Mouse (Mus musculus) hindbrain, embryonic 14.5 days (tissue): Measurements from ENCODE around the gene Zfp82. TPM values are rescaled to one million over a fixed set of nuclear protein-coding genes. Genes with fewer than 3 reads are reported as not detected.

Experiments
- ATAC-seq: fragments of 200-750 bp; cut with Nextera tagmentation; 2 replicates; pipeline ENCODE4 v1.8.0; 2017; ENCODE audit warnings: moderate number of reproducible peaks, mild to moderate bottlenecking, moderate TSS enrichment, moderate library complexity; ENCODE audit not compliant: low FRiP score
- DNase-seq: peaks from one replicate; pipeline ENCODE4 v3.0.0-alpha.2; 2015; ENCODE audit warnings: low spot score
- H3K27ac ChIP-seq: fragments of 300-500 bp; sonication (generic); 2 replicates; pipeline ENCODE4 v1.5.1; 2014; ENCODE audit warnings: mild to moderate bottlenecking, moderate library complexity
- H3K27me3 ChIP-seq: fragments of 300-500 bp; sonication (generic); 2 replicates; pipeline ENCODE4 v1.6.1; 2014; ENCODE audit warnings: mild to moderate bottlenecking, low read length, mixed read lengths; ENCODE audit not compliant: control insufficient read depth, insufficient read depth
- H3K36me3 ChIP-seq: fragments of 300-500 bp; sonication (generic); replicated peaks from 2 replicates; pipeline ENCODE4 v1.6.1; 2014; ENCODE audit not compliant: control insufficient read depth, insufficient read depth
- H3K4me1 ChIP-seq: fragments of 300-500 bp; sonication (generic); replicated peaks from 2 replicates; pipeline ENCODE4 v1.6.1; 2014; ENCODE audit warnings: antibody characterized with exemption, low read length, mixed read lengths; ENCODE audit not compliant: control insufficient read depth, insufficient read depth
- H3K4me2 ChIP-seq: fragments of 300-500 bp; sonication (generic); replicated peaks from 2 replicates; pipeline ENCODE4 v1.6.1; 2014; ENCODE audit warnings: mild to moderate bottlenecking, moderate library complexity
- H3K4me3 ChIP-seq: fragments of 300-500 bp; sonication (generic); replicated peaks from 2 replicates; pipeline ENCODE4 v1.5.1; 2014; ENCODE audit warnings: mild to moderate bottlenecking, low read length
- H3K9ac ChIP-seq: fragments of 300-500 bp; sonication (generic); 2 replicates; pipeline ENCODE4 v1.6.1; 2014
- H3K9me3 ChIP-seq: fragments of 300-500 bp; sonication (generic); 2 replicates; pipeline ENCODE4 v1.6.1; 2016; ENCODE audit warnings: low read length; ENCODE audit not compliant: control insufficient read depth
- WGBS: fragments of 180-500 bp; shearing (Covaris S2); extraction: QIAGEN DNeasy Blood & Tissue Kit; methylation state at CpG from one replicate; pipeline ENCODE4 v1.1.7; 2014; 5-methylcytosine and 5-hydroxymethylcytosine counted together
- polyA plus RNA-seq: library from polyadenylated mRNA; unstranded; fragments of >200 nt; fragmentation: Nextera tagmentation; extraction: Ambion mirVana; gene quantifications from 2 replicates; pipeline ENCODE4 v1.2.1, GENCODE M21; 2014

Zfp82 gene
- polyA plus RNA-seq, 1 experiment from 2014 or later, result 12.2 TPM

- no peaks in the 10 kb centered on the region for H3K27me3 ChIP-seq
- peaks cover 29% of the 10 kb centered on the region for H3K4me1 ChIP-seq
- H3K4me2 ChIP-seq, result peak overlapping the region; percentile 88
- DNase-seq (no peak), ATAC-seq (no peak)
- 0 out of 2 replicates have a peak overlapping the region, but pooled peaks have one; percentile 98 for H3K27ac ChIP-seq
- H3K36me3 ChIP-seq, result no peaks in the 10 kb centered on the region
- peak overlapping the region; percentile 63 for H3K4me3 ChIP-seq
- H3K9ac ChIP-seq, result 0 out of 2 replicates have a peak overlapping the region, but pooled peaks have one; percentile 26
- 75% methylated on average over 6 of the region's 6 CpGs for WGBS
- H3K9me3 ChIP-seq, result no peaks in the 10 kb centered on the region
Observed at GRCm38 (mm10) chr7:30093918-30094415, 21.3 kb upstream of the Zfp82 start.

- no peaks in the 10 kb centered on the region for H3K9me3 ChIP-seq
- DNase-seq (no peak), ATAC-seq (no peak)
- H3K4me3 ChIP-seq, result no peak overlapping the region
- WGBS, result 79% methylated on average over 9 of the region's 9 CpGs
- peaks cover 38% of the 10 kb centered on the region for H3K4me1 ChIP-seq
- H3K9ac ChIP-seq, result no peak overlapping the region
- H3K4me2 ChIP-seq, result no peak overlapping the region
- no peaks in the 10 kb centered on the region for H3K27me3 ChIP-seq
- H3K27ac ChIP-seq, result no peak overlapping the region
- no peaks in the 10 kb centered on the region for H3K36me3 ChIP-seq
Observed at GRCm38 (mm10) chr7:30092666-30093065, 20.0 kb upstream of the Zfp82 start.

DNA sequence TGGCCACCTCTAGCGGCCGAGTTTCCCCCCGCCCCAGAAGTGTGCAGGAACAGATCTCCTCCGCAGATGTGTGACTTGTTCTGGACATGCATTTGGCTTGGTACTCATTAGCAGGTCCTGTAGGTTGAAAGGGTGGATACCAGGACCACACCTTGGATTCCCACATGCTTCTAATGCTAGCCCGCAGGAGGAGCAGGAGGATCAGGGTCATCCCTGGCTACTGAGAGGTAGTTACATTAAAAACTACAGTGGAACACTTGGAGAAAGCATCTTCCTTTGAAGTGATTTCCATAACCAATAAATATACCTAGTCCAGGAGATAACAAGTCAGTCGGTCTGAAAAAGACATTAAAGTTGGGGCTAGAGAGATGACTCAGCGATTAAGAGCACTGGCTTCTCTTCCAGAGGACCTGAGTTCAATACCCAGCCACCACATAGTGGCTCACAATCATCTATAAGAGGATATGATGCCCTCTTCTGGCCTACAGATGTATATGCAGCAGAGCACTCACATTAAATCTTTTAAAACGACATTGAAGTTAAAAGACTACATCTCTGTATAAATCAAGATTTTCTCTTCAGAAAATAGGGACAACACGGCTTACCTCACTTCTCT is 18.4 kb upstream of the Zfp82 start:
- 7% methylated on average over 9 of the region's 9 CpGs for WGBS
- Histone ChIP-seq H3K27ac (peak overlapping the region; percentile 80), H3K4me2 (peak overlapping the region; percentile 67), H3K36me3 (peaks cover 9% of the 10 kb centered on the region), H3K9me3 (no peaks in the 10 kb centered on the region), H3K9ac (peak overlapping the region; percentile 67), H3K27me3 (no peaks in the 10 kb centered on the region), H3K4me1 (peaks cover 29% of the 10 kb centered on the region), H3K4me3 (peak overlapping the region; percentile 58)
- DNase-seq (peak; percentile 65), ATAC-seq (no peak)

DNA sequence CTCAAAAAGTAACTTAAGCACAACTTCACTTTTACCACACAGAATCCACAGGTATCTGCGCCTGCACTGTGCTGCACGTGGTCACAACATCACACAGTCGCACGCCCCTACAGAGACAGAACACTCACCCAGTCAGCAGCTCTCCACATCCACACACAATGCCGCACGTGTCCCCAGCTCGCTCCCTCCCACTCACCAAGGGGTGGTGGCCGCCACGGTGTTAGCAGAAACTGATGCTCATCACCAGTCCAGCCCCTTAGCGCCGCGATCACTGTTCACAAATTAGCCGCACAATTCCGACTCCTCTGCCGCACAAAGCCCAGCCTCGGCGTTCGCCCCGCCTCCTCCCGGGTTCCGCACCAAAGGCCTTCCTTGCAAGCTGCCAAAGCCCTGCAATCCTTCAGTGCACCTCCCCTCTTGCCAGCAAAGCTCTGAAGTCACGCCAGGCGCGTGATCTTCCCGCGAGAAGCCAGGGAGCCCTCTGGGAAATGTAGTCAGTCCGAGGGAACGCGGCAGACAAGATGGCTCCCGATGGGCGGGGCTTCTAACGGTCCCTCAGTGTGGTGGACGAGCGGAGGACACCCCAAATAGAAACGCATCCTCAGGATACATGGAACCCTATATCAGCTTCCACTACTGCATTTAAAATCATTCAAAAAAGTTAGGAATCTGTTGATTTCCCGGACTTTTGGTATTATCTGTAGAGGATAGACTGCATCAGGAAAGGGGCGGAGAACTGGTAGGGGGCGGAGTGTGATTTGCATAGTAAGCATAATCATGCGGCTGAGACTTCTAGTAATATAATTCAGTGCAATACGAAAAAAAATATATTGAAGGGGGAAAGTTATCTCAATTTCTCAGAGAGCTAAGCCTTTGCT is 17.6 kb upstream of the Zfp82 start, which contains the start of the genes Gm26920 and Zfp566:
TSS of gene Gm26920 (minus strand) at position 319 of the 878 bp plus-strand sequence.
TSS of gene Zfp566 (minus strand) at position 436 of the 878 bp plus-strand sequence.
- Histone ChIP-seq H3K27me3 (no peaks in the 10 kb centered on the region), H3K9ac (peak within 1 kb of the TSS; percentile 67), H3K4me2 (peak within 1 kb of the TSS; percentile 67), H3K4me1 (peaks cover 25% of the 10 kb centered on the region), H3K9me3 (no peaks in the 10 kb centered on the region), H3K4me3 (peak within 1 kb of the TSS; percentile 58), H3K27ac (peak within 1 kb of the TSS; percentile 80), H3K36me3 (peaks cover 16% of the 10 kb centered on the region)
- DNase-seq (peak; percentile 99), ATAC-seq (peak; percentile 93)
- WGBS, result under 1% methylated on average over 40 of the region's 40 CpGs

DNA sequence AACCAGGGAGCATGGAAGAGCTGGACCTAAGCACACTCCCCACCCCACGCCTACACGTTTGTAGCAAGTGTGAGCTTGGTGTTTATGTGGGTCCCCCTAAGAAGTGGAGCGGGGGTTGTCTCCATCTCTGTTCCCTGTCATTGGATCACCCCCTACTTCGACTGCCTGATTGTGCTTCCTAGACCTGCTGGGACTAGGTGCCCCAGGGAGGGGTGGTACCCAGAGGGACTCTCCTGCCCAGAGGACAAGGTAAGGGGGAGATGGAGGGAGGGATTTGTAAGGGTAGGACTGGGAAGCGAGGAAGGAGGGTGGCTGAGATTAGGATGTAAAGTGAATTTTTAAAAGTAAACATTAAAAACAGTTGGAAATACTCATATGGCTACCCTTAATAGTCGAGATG is 16.7 kb upstream of the Zfp82 start:
- H3K27me3 ChIP-seq, result no peaks in the 10 kb centered on the region
- peak overlapping the region; percentile 67 for H3K9ac ChIP-seq
- H3K27ac ChIP-seq, result no peak overlapping the region
- WGBS, result 17% methylated on average over 6 of the region's 6 CpGs
- H3K4me3 ChIP-seq, result peak overlapping the region; percentile 58
- H3K4me1 ChIP-seq, result peaks cover 25% of the 10 kb centered on the region
- ATAC-seq (no peak), DNase-seq (no peak)
- peak overlapping the region; percentile 67 for H3K4me2 ChIP-seq
- no peaks in the 10 kb centered on the region for H3K9me3 ChIP-seq
- H3K36me3 ChIP-seq, result peaks cover 25% of the 10 kb centered on the region

DNA sequence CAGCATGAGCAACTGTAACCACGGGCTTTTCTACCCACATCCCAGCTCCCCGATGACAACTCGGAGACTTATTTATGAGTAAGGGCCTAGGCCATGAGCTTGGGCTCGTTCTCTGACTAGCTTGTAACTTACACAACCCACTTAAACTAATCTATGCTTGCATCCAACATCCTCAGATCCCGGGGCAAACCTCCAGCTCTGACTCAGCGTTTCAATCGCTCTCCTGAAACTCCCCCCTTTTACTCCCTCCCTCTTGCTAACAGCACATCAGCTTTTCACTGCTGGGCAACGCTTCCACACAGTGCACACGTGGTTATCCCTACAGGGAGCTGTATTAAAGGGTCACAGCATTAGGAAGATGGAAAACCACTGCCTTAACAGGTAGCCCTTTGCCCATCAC is 13.8 kb upstream of the Zfp82 start:
- Histone ChIP-seq H3K4me2 (no peak overlapping the region), H3K36me3 (peaks cover 51% of the 10 kb centered on the region), H3K9ac (no peak overlapping the region), H3K27me3 (no peaks in the 10 kb centered on the region), H3K4me3 (no peak overlapping the region), H3K27ac (no peak overlapping the region), H3K9me3 (no peaks in the 10 kb centered on the region), H3K4me1 (peaks cover 20% of the 10 kb centered on the region)
- 94% methylated on average over 9 of the region's 9 CpGs for WGBS
- ATAC-seq (no peak), DNase-seq (no peak)

GRCm38 (mm10) chr7:30064622-30065021 is 8.1 kb downstream of the Zfp82 start:
- no peak for DNase-seq
- Histone ChIP-seq H3K4me1 (no peaks in the 10 kb centered on the region), H3K27ac (no peak overlapping the region), H3K4me3 (no peak overlapping the region), H3K27me3 (no peaks in the 10 kb centered on the region), H3K4me2 (no peak overlapping the region), H3K36me3 (peaks cover 84% of the 10 kb centered on the region), H3K9me3 (no peaks in the 10 kb centered on the region), H3K9ac (no peak overlapping the region)
- ATAC-seq, result no peak
- WGBS, result 83% methylated on average over 5 of the region's 5 CpGs

- H3K36me3 ChIP-seq, result peaks cover 87% of the 10 kb centered on the region
- 85% methylated on average over 5 of the region's 5 CpGs for WGBS
- no peaks in the 10 kb centered on the region for H3K4me1 ChIP-seq
- no peak overlapping the region for H3K4me3 ChIP-seq
- no peaks in the 10 kb centered on the region for H3K9me3 ChIP-seq
- H3K27me3 ChIP-seq, result no peaks in the 10 kb centered on the region
- H3K4me2 ChIP-seq, result no peak overlapping the region
- DNase-seq (no peak), ATAC-seq (no peak)
- H3K27ac ChIP-seq, result no peak overlapping the region
- H3K9ac ChIP-seq, result no peak overlapping the region
Observed at GRCm38 (mm10) chr7:30062478-30062877, 10.2 kb downstream of the Zfp82 start.

DNA sequence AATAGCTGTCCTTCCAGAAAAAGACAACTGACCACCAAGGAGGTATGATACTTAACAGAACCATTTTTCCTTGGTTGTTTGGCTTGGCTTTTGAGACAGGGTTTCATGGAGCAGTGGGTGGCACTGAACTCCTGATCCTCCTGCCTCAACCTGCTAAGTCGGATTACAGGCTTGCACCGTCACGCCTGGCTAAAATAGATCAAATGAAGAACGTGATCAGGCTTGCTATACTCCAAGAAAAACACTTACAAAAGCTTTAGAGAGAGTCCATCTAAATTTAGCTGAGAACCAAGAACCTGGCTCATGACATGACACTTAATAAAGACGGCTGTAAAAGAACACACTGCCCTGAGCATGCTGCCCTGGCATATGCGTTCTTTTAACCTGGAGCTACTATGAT is 12.4 kb downstream of the Zfp82 start:
- no peaks in the 10 kb centered on the region for H3K4me1 ChIP-seq
- ATAC-seq, result no peak

More for the DNA sequence above, 12.4 kb downstream of the Zfp82 start:
- Histone ChIP-seq H3K9ac (no peak overlapping the region), H3K36me3 (peaks cover 90% of the 10 kb centered on the region), H3K4me3 (no peak overlapping the region), H3K9me3 (no peaks in the 10 kb centered on the region), H3K27ac (no peak overlapping the region), H3K4me2 (no peak overlapping the region), H3K27me3 (no peaks in the 10 kb centered on the region)
- 80% methylated on average over 6 of the region's 6 CpGs for WGBS
- no peak for DNase-seq
